Mouse (Mus musculus) small intestine, adult 2 months (tissue): ENCODE measurements around the gene Gins2.

Experiments used
- CTCF ChIP-seq: fragments of 200-500 bp; IDR thresholded peaks from 2 replicates; pipeline ENCODE4 v1.5.1; 2012; ENCODE audit warnings: low read depth, mild to moderate bottlenecking, control low read depth, inconsistent platforms, low read length, moderate library complexity, mixed read lengths; ENCODE audit not compliant: insufficient replicate concordance, insufficient read length; ENCODE audit errors: extremely low read depth
- POLR2A ChIP-seq: fragments of 200-500 bp; IDR thresholded peaks from 2 replicates; pipeline ENCODE4 v1.6.1; 2012; ENCODE audit warnings: low read depth, mild to moderate bottlenecking, control low read depth, inconsistent platforms, low read length, moderate library complexity

DNA sequence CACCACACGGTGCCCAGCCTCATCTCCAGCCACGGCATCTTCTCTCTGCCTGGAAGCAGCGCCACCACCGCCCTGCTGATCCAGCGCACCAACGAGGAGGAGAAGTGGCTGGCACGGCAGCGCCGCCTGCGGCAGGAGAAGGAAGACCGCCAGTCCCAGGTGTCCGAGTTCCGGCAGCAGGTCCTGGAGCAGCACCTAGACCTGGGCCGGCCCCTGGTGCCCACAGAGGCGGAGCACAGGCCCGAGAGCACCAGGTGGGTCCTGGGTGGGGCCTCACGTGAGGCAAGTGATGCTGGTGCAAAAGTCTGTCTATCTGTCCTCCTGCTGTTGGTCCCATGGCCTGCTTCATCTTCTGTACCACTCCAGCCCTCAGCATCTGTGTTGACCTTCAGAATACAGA lies 20.0 kb downstream of the Gins2 start:
- no peak for TF ChIP-seq CTCF
- TF ChIP-seq POLR2A, result no peak
